Mouse (Mus musculus): Measurements from ENCODE around the gene Mapt.
"Not testable (repeated sequence)": the region's sequence is repeated elsewhere in the genome, so short reads cannot be mapped to it uniquely, and the experiment has no call there.

Gene Mapt

GRCm38 (mm10) chr11:104233574-104234206 is 2.5 kb downstream of the Mapt start:
- no peak for DNase-seq (ENCODE audit: low spot score)

- DNase-seq (ENCODE audit: low spot score) = no peak
Measured at GRCm38 (mm10) chr11:104234680-104235079, 3.5 kb downstream of the Mapt start.

GRCm38 (mm10) chr11:104235881-104236280 is 4.7 kb downstream of the Mapt start:
- DNase-seq (ENCODE audit: low spot score) = no peak

- no peak for DNase-seq (ENCODE audit: low spot score)
Measured at GRCm38 (mm10) chr11:104237226-104237625, 6.0 kb downstream of the Mapt start.

- DNase-seq (ENCODE audit: low spot score) = no peak
Measured at GRCm38 (mm10) chr11:104237958-104238747, 7.0 kb downstream of the Mapt start.

- not testable (repeated sequence) for DNase-seq (ENCODE audit: low spot score)
Measured at GRCm38 (mm10) chr11:104245478-104245877, 14.3 kb downstream of the Mapt start.

DNA sequence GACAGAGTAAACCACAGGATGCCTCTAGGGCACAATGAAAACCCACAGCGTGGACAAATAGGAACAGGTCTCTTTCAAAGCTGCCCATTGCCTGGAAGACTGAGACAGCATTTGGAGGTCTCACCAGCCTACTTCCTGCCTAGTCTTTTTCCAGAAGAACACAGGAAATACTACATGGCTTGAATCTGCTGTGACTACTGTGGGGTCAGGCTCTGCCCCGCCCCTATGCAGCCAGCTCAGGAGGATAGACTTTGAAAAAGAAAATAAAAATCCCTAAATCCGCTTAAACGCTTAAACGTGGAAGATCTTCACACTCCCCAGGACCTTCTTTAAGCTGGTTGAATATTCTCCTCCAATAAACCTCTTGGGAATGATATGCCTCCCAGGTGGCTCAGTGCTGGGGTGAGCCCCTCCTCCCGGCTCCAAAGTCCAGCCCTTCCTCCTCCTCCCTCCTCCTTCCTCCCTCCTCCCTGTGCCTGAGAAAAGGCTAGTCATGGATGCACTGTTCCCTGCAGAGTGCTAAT is 15.0 kb downstream of the Mapt start:
- DNase-seq (ENCODE audit: low spot score) = no peak

DNA sequence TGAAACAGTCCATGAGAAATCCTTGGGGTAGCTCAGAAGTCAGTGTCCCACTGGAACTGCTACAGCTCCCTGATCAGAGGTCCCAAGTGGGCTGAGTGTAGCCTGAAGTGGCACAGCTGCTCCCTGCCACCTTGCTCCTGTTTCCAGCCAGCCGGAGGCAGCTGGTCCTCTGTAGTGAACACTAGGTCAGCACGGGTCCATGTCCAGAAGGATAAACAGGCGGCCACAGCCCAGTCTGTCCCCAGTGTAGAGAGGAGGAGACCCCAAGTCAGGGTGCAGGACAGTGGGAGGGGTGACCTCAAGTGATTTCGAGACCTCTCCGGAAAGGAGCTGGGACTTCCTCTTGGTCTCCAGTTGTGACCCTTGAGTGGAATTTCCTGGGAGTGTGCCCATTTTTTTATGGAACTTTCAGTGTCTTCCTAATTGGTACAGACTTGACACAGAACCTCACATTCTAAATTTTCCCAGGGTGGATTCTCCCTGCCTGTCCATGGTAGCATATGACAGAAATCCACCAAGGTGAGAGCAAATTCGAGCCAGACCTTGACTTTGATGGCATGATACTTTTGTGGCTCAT is 16.0 kb downstream of the Mapt start:
- no peak for DNase-seq (ENCODE audit: low spot score)

- DNase-seq (ENCODE audit: low spot score) = no peak
Measured at GRCm38 (mm10) chr11:104249420-104249819, 18.2 kb downstream of the Mapt start.

DNA sequence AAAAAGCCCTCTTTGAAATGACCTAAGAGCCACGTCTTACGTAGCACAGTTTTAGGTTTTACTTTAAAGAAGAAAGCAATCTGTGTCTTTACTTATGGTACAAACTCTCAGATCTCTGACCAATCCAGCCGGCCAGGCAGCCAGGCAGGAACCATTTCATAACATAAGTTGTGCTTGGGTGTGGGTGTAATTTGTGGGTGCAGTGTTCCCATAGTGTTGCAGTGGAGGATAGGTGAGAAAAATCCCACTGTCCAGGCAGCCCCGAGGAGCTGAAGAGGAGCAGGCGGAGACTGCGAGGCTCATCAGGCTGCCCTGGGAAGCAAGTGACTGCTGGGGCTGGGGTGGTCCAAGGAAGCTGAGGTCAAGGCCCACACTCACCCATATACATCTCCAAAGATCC is 19.9 kb downstream of the Mapt start:
- no peak for DNase-seq (ENCODE audit: low spot score)

GRCm38 (mm10) chr11:104252094-104252493 is 20.9 kb downstream of the Mapt start:
- DNase-seq (ENCODE audit: low spot score) = no peak

- no peak for DNase-seq (ENCODE audit: low spot score)
Measured at GRCm38 (mm10) chr11:104254408-104255039, 23.3 kb downstream of the Mapt start.

DNA sequence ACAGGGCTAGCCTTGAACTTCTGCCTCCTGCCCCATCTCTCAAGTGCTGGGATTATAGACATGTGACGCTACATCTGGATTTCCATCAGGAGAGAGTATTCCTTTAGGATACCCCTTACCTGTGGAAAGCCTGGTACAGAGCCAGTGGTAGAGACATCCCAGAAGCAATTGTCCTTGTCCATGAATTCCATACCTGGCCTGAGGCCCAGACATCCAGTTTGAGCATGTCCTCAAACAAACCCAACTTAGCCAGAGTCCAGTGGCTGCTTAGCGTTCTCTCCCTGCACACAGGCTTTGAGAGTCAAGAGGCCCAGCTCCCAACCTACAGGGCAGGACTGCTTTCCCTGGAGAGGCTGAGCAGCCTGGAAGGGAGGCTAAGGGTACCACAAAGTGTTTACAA is 25.0 kb downstream of the Mapt start:
- DNase-seq (ENCODE audit: low spot score) = no peak

DNA sequence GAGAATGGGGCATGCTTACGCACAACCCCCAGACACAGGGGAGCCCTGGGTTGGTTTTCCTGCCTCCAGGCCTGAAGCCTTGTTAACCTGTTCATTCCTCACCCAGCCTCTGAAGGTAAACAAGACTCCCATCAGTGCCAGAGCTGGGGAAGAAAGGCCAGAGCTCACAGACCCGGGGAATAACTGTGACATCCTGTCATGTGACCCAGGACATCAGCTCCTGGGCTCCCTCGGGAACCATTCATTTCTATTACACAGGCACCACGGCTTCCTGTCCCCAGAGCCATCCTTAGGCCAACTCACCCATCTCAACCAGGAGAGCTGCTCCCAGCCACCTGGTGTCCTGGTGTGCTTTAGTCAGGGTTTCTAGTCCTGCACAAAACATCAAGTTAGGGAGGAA is 27.8 kb downstream of the Mapt start:
- DNase-seq (ENCODE audit: low spot score) = no peak

DNA sequence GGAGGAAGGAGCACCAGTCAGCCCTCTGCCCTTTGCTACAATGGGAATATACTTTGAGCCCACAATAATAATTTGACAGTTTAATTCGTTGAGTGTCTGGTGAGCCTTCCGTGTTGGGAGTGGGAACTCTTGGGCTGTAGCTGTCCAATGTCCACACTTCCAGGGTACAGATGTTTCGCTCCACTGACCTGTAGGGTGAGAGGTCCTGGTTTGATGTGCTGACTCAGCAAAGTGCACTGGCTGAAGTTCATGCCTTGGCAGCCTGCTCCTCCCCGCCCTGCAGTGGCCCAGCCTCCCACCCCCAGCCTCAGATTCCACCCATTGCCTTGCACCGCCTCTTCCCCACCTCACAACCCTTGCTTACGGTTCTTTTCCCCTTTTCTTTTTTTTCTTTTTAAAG is 33.5 kb downstream of the Mapt start:
- DNase-seq (ENCODE audit: low spot score) = no peak

- DNase-seq (ENCODE audit: low spot score) = no peak
Measured at GRCm38 (mm10) chr11:104265669-104266068, 34.5 kb downstream of the Mapt start.

DNA sequence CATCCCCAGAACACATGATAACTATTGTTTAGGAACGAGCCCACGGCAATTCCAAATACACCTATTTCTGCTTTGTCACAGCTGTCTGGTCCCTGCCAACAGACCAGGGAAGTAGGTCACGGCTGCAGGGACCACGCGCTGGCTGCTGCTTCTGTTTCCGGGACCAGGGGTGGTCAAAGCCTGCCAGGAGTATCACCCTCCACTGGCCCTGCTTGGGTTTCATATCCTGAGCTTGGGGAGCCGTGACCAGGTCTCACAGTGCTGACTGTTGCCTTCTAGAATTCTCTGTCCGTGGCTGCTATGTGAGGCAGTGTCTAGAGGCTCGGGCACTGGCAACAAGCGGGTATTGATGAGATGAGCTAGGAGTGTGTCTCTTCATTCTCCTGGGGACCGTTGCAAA is 36.2 kb downstream of the Mapt start:
- DNase-seq (ENCODE audit: low spot score) = no peak

- DNase-seq (ENCODE audit: low spot score) = no peak
Measured at GRCm38 (mm10) chr11:104269385-104269822, 38.2 kb downstream of the Mapt start.

DNA sequence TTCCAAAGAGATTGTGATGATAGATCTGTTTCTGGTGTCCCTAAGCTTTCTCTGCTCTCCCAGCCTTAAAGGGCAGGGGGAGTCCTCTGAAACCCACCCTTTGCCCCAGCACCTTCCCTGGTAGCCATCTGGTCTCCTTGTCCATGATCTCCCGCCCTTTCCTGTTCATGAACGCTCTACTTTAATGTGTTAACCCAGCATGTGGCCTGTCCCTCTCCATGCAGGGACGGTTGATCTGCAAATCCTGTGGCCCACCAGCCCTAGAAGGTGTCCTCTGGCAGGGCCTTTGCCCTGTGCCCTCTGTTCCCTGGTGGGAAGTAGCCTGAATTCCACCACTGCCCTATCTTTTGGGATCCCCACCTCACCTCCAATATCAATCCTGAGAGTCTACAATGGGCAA is 39.3 kb downstream of the Mapt start:
- DNase-seq (ENCODE audit: low spot score) = no peak

GRCm38 (mm10) chr11:104270876-104271275 is 39.7 kb downstream of the Mapt start:
- DNase-seq (ENCODE audit: low spot score) = no peak

- DNase-seq (ENCODE audit: low spot score) = no peak
Measured at GRCm38 (mm10) chr11:104271876-104272275, 40.7 kb downstream of the Mapt start.

- DNase-seq (ENCODE audit: low spot score) = no peak
Measured at GRCm38 (mm10) chr11:104272352-104272751, 41.2 kb downstream of the Mapt start.

DNA sequence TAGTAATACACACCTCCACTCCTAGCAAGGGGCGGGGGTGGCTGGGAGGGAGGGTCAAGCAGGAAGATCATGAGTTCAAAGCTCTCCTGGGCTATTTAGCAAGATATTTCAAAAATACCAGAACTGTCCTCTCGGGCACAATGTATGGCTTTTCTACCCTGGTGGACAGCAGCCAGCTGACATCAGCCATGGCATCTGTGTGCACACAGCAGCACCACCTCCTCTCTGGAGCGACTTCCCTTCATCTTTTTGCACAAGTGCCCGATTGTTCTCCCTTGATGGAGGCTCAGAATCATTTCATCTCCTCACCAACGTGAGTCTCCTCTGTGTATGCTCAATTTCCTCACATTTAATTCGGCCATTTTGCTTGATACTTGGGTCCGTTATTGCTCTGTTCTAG is 44.6 kb downstream of the Mapt start:
- no peak for DNase-seq (ENCODE audit: low spot score)

All from T-cell, adult 2 months (primary cell).